Mouse (Mus musculus): ENCODE data around the gene Sp2. TPM values are rescaled to one million over a fixed set of nuclear protein-coding genes. Genes with fewer than 3 reads are reported as not detected.

Gene Sp2
- polyA plus RNA-seq (2015; fragmentation: Nextera tagmentation; extraction: Ambion mirVana) = 10.1 and 11.6 TPM in 2 replicates

GRCm38 (mm10) chr11:96982859-96983258, at the start of gene Sp2:
Gene Sp2 (minus strand): TSS chr11:96982959.

GRCm38 (mm10) chr11:97029686-97030417, 47.1 kb upstream of the Sp2 start, which contains the start of gene Scrn2:
Gene Scrn2 (plus strand): TSS chr11:97029938.

GRCm38 (mm10) chr11:97013121-97013670, 30.4 kb upstream of the Sp2 start, which contains the start of gene Sp6:
Gene Sp6 (plus strand): TSS chr11:97013394.

GRCm38 (mm10) chr11:96943746-96944304, 38.9 kb downstream of the Sp2 start, which contains the start of gene Pnpo:
Gene Pnpo (minus strand): TSS chr11:96943986.

GRCm38 (mm10) chr11:96928088-96928487, 54.7 kb downstream of the Sp2 start, which contains the start of gene Prr15l:
Gene Prr15l (plus strand): TSS chr11:96928104.

GRCm38 (mm10) chr11:96916044-96916884, 66.5 kb downstream of the Sp2 start, which contains the start of gene Cdk5rap3:
Gene Cdk5rap3 (minus strand): TSS chr11:96916496.

Other genes starting within 250 kb of the Sp2 start
- gene Snx11, start 205.4 kb downstream of the Sp2 start, polyA plus RNA-seq (2015; fragmentation: Nextera tagmentation; extraction: Ambion mirVana) = 48.8 and 59.0 TPM in 2 replicates
- 49.2 and 49.5 TPM in 2 replicates for gene Cbx1, start 193.8 kb downstream of the Sp2 start, polyA plus RNA-seq (2015; fragmentation: Nextera tagmentation; extraction: Ambion mirVana)
- gene Nfe2l1, start 153.0 kb downstream of the Sp2 start, polyA plus RNA-seq (2015; fragmentation: Nextera tagmentation; extraction: Ambion mirVana) = 66.9 and 68.8 TPM in 2 replicates
- gene Copz2, start 133.1 kb downstream of the Sp2 start, polyA plus RNA-seq (2015; fragmentation: Nextera tagmentation; extraction: Ambion mirVana) = 30.1 and 42.5 TPM in 2 replicates
- 72.4 and 74.2 TPM in 2 replicates for gene Cdk5rap3, start 66.5 kb downstream of the Sp2 start, polyA plus RNA-seq (2015; fragmentation: Nextera tagmentation; extraction: Ambion mirVana)
- gene Prr15l, start 54.9 kb downstream of the Sp2 start, polyA plus RNA-seq (2015; fragmentation: Nextera tagmentation; extraction: Ambion mirVana) = 0.23 and 0.32 TPM in 2 replicates
- gene Pnpo, start 39.0 kb downstream of the Sp2 start, polyA plus RNA-seq (2015; fragmentation: Nextera tagmentation; extraction: Ambion mirVana) = 30.2 and 33.2 TPM in 2 replicates
- gene Sp6, start 30.4 kb upstream of the Sp2 start, polyA plus RNA-seq (2015; fragmentation: Nextera tagmentation; extraction: Ambion mirVana) = 0.36 and 0.45 TPM in 2 replicates
- gene Scrn2, start 47.0 kb upstream of the Sp2 start, polyA plus RNA-seq (2015; fragmentation: Nextera tagmentation; extraction: Ambion mirVana) = 9.1 and 11.5 TPM in 2 replicates
- 2.2 and 2.8 TPM in 2 replicates for gene Lrrc46, start 58.4 kb upstream of the Sp2 start, polyA plus RNA-seq (2015; fragmentation: Nextera tagmentation; extraction: Ambion mirVana)
- gene Mrpl10, start 58.6 kb upstream of the Sp2 start, polyA plus RNA-seq (2015; fragmentation: Nextera tagmentation; extraction: Ambion mirVana) = 64.7 and 67.8 TPM in 2 replicates
- 8.5 and 12.0 TPM in 2 replicates for gene Osbpl7, start 67.7 kb upstream of the Sp2 start, polyA plus RNA-seq (2015; fragmentation: Nextera tagmentation; extraction: Ambion mirVana)
- gene Tbx21, start 132.4 kb upstream of the Sp2 start, polyA plus RNA-seq (2015; fragmentation: Nextera tagmentation; extraction: Ambion mirVana) = 0.32 and 0.45 TPM in 2 replicates
- 12.1 and 13.1 TPM in 2 replicates for gene Tbkbp1, start 168.5 kb upstream of the Sp2 start, polyA plus RNA-seq (2015; fragmentation: Nextera tagmentation; extraction: Ambion mirVana)
- gene Kpnb1, start 204.9 kb upstream of the Sp2 start, polyA plus RNA-seq (2015; fragmentation: Nextera tagmentation; extraction: Ambion mirVana) = 24.1 and 27.3 TPM in 2 replicates